Mouse (Mus musculus): ENCODE measurements around the gene Rab10. TPM values are rescaled to one million over a fixed set of nuclear protein-coding genes. Genes with fewer than 3 reads are reported as not detected.
A peak's percentile ranks its signal among the peaks of the same experiment; 100 is the strongest.

Rab10 gene
- polyA plus RNA-seq, 1 experiment from 2014 or later = 113 TPM

GRCm38 (mm10) chr12:3338931-3339330, 29.2 kb upstream of the Rab10 start:
- ChIA-PET CTCF (interaction anchor here (1.7 to 2.1 kb wide), 2 partner anchors 11 to 17 kb away, joined by 4 to 5 read pairs; no protein-coding TSS in a partner anchor), POLR2A (no interaction called here)
- no peaks in the 10 kb centered on the region for H3K27me3 ChIP-seq
- in situ Hi-C loops (cut with MboI; ENCODE audit: low pct_unique_long_range_greater_than_20kb) = no loop called here
- ATAC-seq (no peak), DNase-seq (ENCODE audit: low read depth, low spot score) (no peak)
- TF ChIP-seq CTCF (IDR thresholded peaks at IDR 0.05) = no peak

- POLR2A ChIA-PET = no interaction called here
- CTCF ChIA-PET = no interaction called here
- TF ChIP-seq CTCF (IDR thresholded peaks at IDR 0.05) = no peak
- DNase-seq (ENCODE audit: low read depth, low spot score) (no peak), ATAC-seq (no peak)
- in situ Hi-C loops (cut with MboI; ENCODE audit: low pct_unique_long_range_greater_than_20kb) = no loop called here
- no peaks in the 10 kb centered on the region for H3K27me3 ChIP-seq
Measured at GRCm38 (mm10) chr12:3329677-3330076, 19.9 kb upstream of the Rab10 start.

- in situ Hi-C loops (cut with MboI; ENCODE audit: low pct_unique_long_range_greater_than_20kb) = no loop called here
- no peaks in the 10 kb centered on the region for H3K27me3 ChIP-seq
- POLR2A ChIA-PET = no interaction called here
- DNase-seq (ENCODE audit: low read depth, low spot score) (no peak), ATAC-seq (no peak)
- no peak for TF ChIP-seq CTCF (IDR thresholded peaks at IDR 0.05)
- CTCF ChIA-PET = interaction anchor here (1.3 kb wide), 1 partner anchor 15 kb away, joined by 5 read pairs; no protein-coding TSS in a partner anchor
Measured at GRCm38 (mm10) chr12:3325232-3325631, 15.5 kb upstream of the Rab10 start.

GRCm38 (mm10) chr12:3323241-3323640, 13.5 kb upstream of the Rab10 start:
- TF ChIP-seq CTCF (IDR thresholded peaks at IDR 0.05) = no peak
- in situ Hi-C loops (cut with MboI; ENCODE audit: low pct_unique_long_range_greater_than_20kb) = no loop called here
- POLR2A ChIA-PET = no interaction called here

GRCm38 (mm10) chr12:3319377-3319776, 9.6 kb upstream of the Rab10 start:
- POLR2A ChIA-PET = no interaction called here
- peaks cover 3% of the 10 kb centered on the region for H3K27me3 ChIP-seq
- DNase-seq (ENCODE audit: low read depth, low spot score) (no peak), ATAC-seq (no peak)
- in situ Hi-C loops (cut with MboI; ENCODE audit: low pct_unique_long_range_greater_than_20kb) = no loop called here
- TF ChIP-seq CTCF (IDR thresholded peaks at IDR 0.05) = no peak
- CTCF ChIA-PET = no interaction called here

More at GRCm38 (mm10) chr12:3323241-3323640, 13.5 kb upstream of the Rab10 start:
- ATAC-seq (no peak), DNase-seq (ENCODE audit: low read depth, low spot score) (no peak)
- CTCF ChIA-PET = no interaction called here
- H3K27me3 ChIP-seq = no peaks in the 10 kb centered on the region

GRCm38 (mm10) chr12:3316937-3317336, 7.2 kb upstream of the Rab10 start:
- DNase-seq (ENCODE audit: low read depth, low spot score) (no peak), ATAC-seq (no peak)
- ChIA-PET POLR2A (no interaction called here), CTCF (no interaction called here)
- no peak for TF ChIP-seq CTCF (IDR thresholded peaks at IDR 0.05)
- H3K27me3 ChIP-seq = peaks cover 3% of the 10 kb centered on the region
- in situ Hi-C loops (cut with MboI; ENCODE audit: low pct_unique_long_range_greater_than_20kb) = no loop called here

- TF ChIP-seq CTCF (IDR thresholded peaks at IDR 0.05) = no peak
- ATAC-seq = no peak
- in situ Hi-C loops (cut with MboI; ENCODE audit: low pct_unique_long_range_greater_than_20kb) = no loop called here
- no peak for DNase-seq (ENCODE audit: low read depth, low spot score)
- ChIA-PET POLR2A (no interaction called here), CTCF (no interaction called here)
- H3K27me3 ChIP-seq = peaks cover 3% of the 10 kb centered on the region
Measured at GRCm38 (mm10) chr12:3316083-3316482, 6.3 kb upstream of the Rab10 start.

GRCm38 (mm10) chr12:3312886-3313285, 3.1 kb upstream of the Rab10 start:
- POLR2A ChIA-PET = no interaction called here
- DNase-seq (ENCODE audit: low read depth, low spot score) = no peak
- no peak for ATAC-seq
- CTCF ChIA-PET = interaction anchor here (1.3 kb wide), 2 partner anchors 9 to 28 kb away, joined by 3 to 4 read pairs; no protein-coding TSS in a partner anchor
- no peak for TF ChIP-seq CTCF (IDR thresholded peaks at IDR 0.05)
- in situ Hi-C loops (cut with MboI; ENCODE audit: low pct_unique_long_range_greater_than_20kb) = loop anchor here (5.0 kb wide), 1 partner anchor 34 kb away; no protein-coding TSS in a partner anchor
- H3K27me3 ChIP-seq = peaks cover 3% of the 10 kb centered on the region

GRCm38 (mm10) chr12:3310321-3310692, 538 bp upstream of the Rab10 start:
- DNase-seq (ENCODE audit: low read depth, low spot score) (peak; percentile 65), ATAC-seq (peak; percentile 51)
- ChIA-PET CTCF (interaction anchor here (1.0 to 1.4 kb wide), 3 partner anchors 40 to 81 kb away, joined by 3 to 4 read pairs (median 3); no protein-coding TSS in a partner anchor), POLR2A (interaction anchor here (0.6 to 2.6 kb wide), 2 partner anchors 57 to 61 kb away, joined by 3 to 10 read pairs; no protein-coding TSS in a partner anchor)
- no peak for TF ChIP-seq CTCF (IDR thresholded peaks at IDR 0.05)
- in situ Hi-C loops (cut with MboI; ENCODE audit: low pct_unique_long_range_greater_than_20kb) = loop anchor here (5.0 kb wide), 1 partner anchor 37 kb away; no protein-coding TSS in a partner anchor
- H3K27me3 ChIP-seq = peaks cover 3% of the 10 kb centered on the region

- POLR2A ChIA-PET = interaction anchor here (1.1 kb wide), 1 partner anchor 73 kb away, joined by 3 read pairs; no protein-coding TSS in a partner anchor
- TF ChIP-seq CTCF (IDR thresholded peaks at IDR 0.05) = no peak
- ATAC-seq (no peak), DNase-seq (ENCODE audit: low read depth, low spot score) (no peak)
- H3K27me3 ChIP-seq = no peaks in the 10 kb centered on the region
- in situ Hi-C loops (cut with MboI; ENCODE audit: low pct_unique_long_range_greater_than_20kb) = no loop called here
- CTCF ChIA-PET = interaction anchor here (1.4 kb wide), 1 partner anchor 10 kb away, joined by 5 read pairs; no protein-coding TSS in a partner anchor
Measured at GRCm38 (mm10) chr12:3308541-3309241, 1.1 kb downstream of the Rab10 start.

- no peak for ATAC-seq
- H3K27me3 ChIP-seq = no peaks in the 10 kb centered on the region
- in situ Hi-C loops (cut with MboI; ENCODE audit: low pct_unique_long_range_greater_than_20kb) = no loop called here
- no peak for DNase-seq (ENCODE audit: low read depth, low spot score)
- POLR2A ChIA-PET = interaction anchor here (0.6 kb wide), 1 partner anchor 17 kb away, joined by 4 read pairs; no protein-coding TSS in a partner anchor
- CTCF ChIA-PET = interaction anchor here (1.4 to 1.6 kb wide), 2 partner anchors 9 to 19 kb away, joined by 3 to 5 read pairs; no protein-coding TSS in a partner anchor
- no peak for TF ChIP-seq CTCF (IDR thresholded peaks at IDR 0.05)
Measured at GRCm38 (mm10) chr12:3307587-3307986, 2.2 kb downstream of the Rab10 start.

All from Patski (cell line).